Mouse (Mus musculus): Measurements from ENCODE around the gene Olfr1082. TPM values are rescaled to one million over a fixed set of nuclear protein-coding genes. Genes with fewer than 3 reads are reported as not detected.
"Not testable (repeated sequence)": the region's sequence is repeated elsewhere in the genome, so short reads cannot be mapped to it uniquely, and the experiment has no call there.

Gene Olfr1082
- polyA plus RNA-seq (2021) = not detected

- ATAC-seq; POLR2A ChIA-PET; in situ Hi-C loops (cut with MboI; ENCODE audit: low pct_unique_long_range_greater_than_20kb): not testable (repeated sequence)
Measured at GRCm38 (mm10) chr2:86598866-86599265, at the start of gene Olfr1082. Gene Olfr1082 (minus strand): TSS chr2:86598966.

GRCm38 (mm10) chr2:86639625-86640024 is 40.9 kb upstream of the Olfr1082 start, which contains the start of gene Olfr1084:
Gene Olfr1084 (minus strand): TSS chr2:86639725.
- in situ Hi-C loops (cut with MboI; ENCODE audit: low pct_unique_long_range_greater_than_20kb); CTCF ChIA-PET; DNase-seq (ENCODE audit: low read depth, low spot score); H3K27me3 ChIP-seq; ATAC-seq; POLR2A ChIA-PET: not testable (repeated sequence)

More at GRCm38 (mm10) chr2:86598866-86599265, at the start of gene Olfr1082:
- CTCF ChIA-PET; DNase-seq (ENCODE audit: low read depth, low spot score); H3K27me3 ChIP-seq: not testable (repeated sequence)

- H3K27me3 ChIP-seq; in situ Hi-C loops (cut with MboI; ENCODE audit: low pct_unique_long_range_greater_than_20kb); CTCF ChIA-PET; POLR2A ChIA-PET; DNase-seq (ENCODE audit: low read depth, low spot score); ATAC-seq: not testable (repeated sequence)
Measured at GRCm38 (mm10) chr2:86558135-86558534, 40.6 kb downstream of the Olfr1082 start, which contains the start of gene Olfr1080. Gene Olfr1080 (minus strand): TSS chr2:86558235.

Other genes starting within 250 kb of the Olfr1082 start
- gene Olfr1055, start 248.7 kb downstream of the Olfr1082 start, polyA plus RNA-seq (2021) = not detected
- gene Olfr1056, start 236.5 kb downstream of the Olfr1082 start, polyA plus RNA-seq (2021) = not detected
- not detected for gene Olfr1057, start 220.6 kb downstream of the Olfr1082 start, polyA plus RNA-seq (2021)
- gene Olfr1058, start 210.4 kb downstream of the Olfr1082 start, polyA plus RNA-seq (2021) = not detected
- gene Olfr1061, start 184.9 kb downstream of the Olfr1082 start, polyA plus RNA-seq (2021) = not detected
- not detected for gene Olfr1062, start 172.2 kb downstream of the Olfr1082 start, polyA plus RNA-seq (2021)
- gene Olfr1065, start 148.4 kb downstream of the Olfr1082 start, polyA plus RNA-seq (2021) = not detected
- not detected for gene Olfr1066, start 142.7 kb downstream of the Olfr1082 start, polyA plus RNA-seq (2021)
- not detected for gene Olfr228, start 111.6 kb downstream of the Olfr1082 start, polyA plus RNA-seq (2021)
- not detected for gene Olfr1076, start 90.5 kb downstream of the Olfr1082 start, polyA plus RNA-seq (2021)
- not detected for gene Olfr1079, start 56.5 kb downstream of the Olfr1082 start, polyA plus RNA-seq (2021)
- not detected for gene Olfr1080, start 40.7 kb downstream of the Olfr1082 start, polyA plus RNA-seq (2021)
- gene Olfr1084, start 40.8 kb upstream of the Olfr1082 start, polyA plus RNA-seq (2021) = not detected
- gene Olfr1085, start 63.1 kb upstream of the Olfr1082 start, polyA plus RNA-seq (2021) = not detected
- not detected for gene Olfr1086, start 81.1 kb upstream of the Olfr1082 start, polyA plus RNA-seq (2021)
- gene Olfr1087, start 99.4 kb upstream of the Olfr1082 start, polyA plus RNA-seq (2021) = not detected
- gene Olfr1089, start 134.7 kb upstream of the Olfr1082 start, polyA plus RNA-seq (2021) = not detected
- gene Olfr1090, start 160.0 kb upstream of the Olfr1082 start, polyA plus RNA-seq (2021) = not detected
- gene Olfr1093, start 183.5 kb upstream of the Olfr1082 start, polyA plus RNA-seq (2021) = not detected
- gene Olfr141, start 211.1 kb upstream of the Olfr1082 start, polyA plus RNA-seq (2021) = not detected
- gene Olfr1094, start 225.7 kb upstream of the Olfr1082 start, polyA plus RNA-seq (2021) = not detected